Mouse (Mus musculus): ENCODE measurements around the gene Ehbp1. TPM values are rescaled to one million over a fixed set of nuclear protein-coding genes. Genes with fewer than 3 reads are reported as not detected.

The Ehbp1 gene
- total RNA-seq, 2 experiments from 2014 or later: 11.5 to 12.7 TPM

DNA sequence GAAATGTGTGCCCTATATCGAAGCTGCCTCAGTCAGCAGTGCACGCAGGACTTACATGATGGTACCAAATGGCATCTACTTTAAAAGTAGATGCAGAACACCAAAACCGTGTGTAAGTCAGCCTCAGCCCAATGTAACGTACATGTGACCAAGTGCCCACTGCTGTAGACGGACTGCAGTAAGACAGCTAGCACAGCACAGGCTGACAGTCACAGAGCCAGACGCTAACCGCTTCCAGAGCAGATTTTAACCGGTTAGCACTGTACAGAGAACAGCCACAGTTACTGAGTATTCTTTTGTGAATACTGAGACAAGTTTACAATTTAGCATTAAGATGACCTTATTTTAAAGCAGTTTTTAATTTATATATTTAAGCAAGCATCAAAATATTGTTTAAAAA, 141.0 kb downstream of the Ehbp1 start:
- no peak for DNase-seq
- intact Hi-C loops (cut with DNase I): loop anchor here (5.0 to 10.0 kb wide), 2 partner anchors 199 to 546 kb away; partner anchors contain the start of gene Otx1

DNA sequence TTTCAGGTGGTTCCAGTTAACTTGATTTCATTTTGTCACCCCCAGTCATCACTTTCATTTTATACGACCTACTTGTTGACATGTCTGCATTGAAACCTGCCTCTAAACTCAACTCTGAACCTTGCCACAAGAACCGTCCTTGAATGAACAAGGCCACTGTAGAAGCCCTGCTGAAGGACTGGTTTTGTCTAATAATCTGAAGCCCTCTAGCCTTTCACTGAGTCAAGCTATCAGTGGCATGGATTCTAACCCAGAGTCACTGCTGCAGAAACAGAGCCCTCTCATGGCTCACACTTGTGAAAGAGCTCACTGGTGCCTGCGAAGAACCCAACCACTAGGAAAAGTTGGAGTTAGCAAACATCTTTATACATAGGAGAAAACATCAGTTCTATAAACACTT, 142.2 kb downstream of the Ehbp1 start:
- no peak for DNase-seq
- intact Hi-C loops (cut with DNase I): loop anchor here (5.0 to 10.0 kb wide), 2 partner anchors 198 to 545 kb away; partner anchors contain the start of gene Otx1

DNA sequence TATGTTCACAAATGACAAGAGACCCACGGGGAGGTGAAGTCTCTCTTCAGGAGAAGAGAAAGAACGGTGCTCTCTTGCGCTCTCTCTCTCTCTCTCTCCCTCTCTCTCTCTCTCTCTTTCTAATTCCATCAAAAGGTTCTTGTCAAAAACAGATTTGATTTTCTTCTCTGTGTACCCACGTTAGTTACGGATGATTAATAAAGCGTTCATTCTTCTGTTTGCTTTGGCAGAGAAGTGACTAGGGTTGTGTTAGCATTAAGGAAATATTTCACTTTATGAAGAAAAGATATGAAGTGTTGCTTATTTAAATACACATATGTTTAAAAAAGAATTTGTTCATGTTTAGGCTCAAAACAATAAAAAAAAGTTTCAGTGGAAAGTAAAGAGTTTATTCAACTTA, 143.7 kb downstream of the Ehbp1 start:
- intact Hi-C loops (cut with DNase I): no loop called here
- no peak for DNase-seq

DNA sequence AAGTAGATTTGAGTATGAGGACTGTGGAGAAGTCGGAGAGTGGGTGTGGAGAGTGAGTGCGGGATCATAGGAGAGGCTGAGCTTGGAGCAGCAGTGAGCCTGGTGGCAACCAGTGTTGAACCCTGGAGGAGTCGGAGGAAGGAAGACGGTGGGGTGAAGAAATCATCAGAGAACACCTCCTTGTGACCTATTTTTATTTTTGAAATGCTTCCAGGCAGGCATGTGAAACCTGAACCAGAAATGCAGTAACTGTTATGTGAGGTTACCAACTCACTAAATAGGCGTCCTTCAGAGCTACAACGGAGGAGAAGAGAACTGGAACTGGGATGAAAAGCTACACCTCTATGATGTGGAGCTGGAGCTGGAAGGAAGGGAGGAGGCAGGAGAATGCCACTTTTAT, 144.2 kb downstream of the Ehbp1 start:
- intact Hi-C loops (cut with DNase I): no loop called here
- no peak for DNase-seq

DNA sequence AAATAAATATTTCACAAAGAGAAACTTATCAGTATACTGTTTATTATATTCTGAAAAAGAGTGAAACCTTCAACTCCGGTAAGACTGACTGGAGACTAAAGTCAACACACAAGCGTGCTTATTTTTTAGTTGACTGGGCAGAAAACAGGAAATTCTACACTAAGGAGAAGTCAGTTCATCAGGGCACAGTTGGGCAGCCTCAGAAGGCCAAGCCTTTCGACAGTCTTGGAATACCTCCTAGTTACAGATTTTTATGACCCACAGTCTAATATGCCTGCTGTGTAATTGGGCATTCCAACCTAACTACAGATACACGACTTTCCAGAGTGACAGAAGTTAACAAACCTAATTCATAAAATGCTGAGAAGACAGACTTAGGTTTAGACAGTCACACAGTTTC, 145.3 kb downstream of the Ehbp1 start:
- no peak for DNase-seq
- intact Hi-C loops (cut with DNase I): no loop called here

DNA sequence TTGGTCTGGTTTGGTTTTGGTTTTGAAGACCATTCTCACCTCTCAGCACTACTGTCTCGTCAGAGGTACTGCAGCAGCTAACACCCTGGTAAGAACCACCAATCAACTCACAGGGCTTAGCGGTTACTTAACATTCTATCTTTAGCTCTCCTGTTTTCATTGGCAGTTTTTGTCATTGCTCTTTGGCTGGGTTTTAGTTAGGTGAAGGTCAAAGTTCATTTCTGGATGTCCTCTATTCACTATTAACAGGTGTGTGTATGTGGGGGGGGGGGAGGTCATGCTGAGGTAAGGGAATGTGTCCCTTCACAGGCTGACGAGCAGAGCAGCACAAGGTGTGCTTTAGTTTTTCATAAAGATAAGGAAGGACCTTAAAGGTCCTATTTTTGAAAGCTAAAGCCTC, 147.5 kb downstream of the Ehbp1 start:
- intact Hi-C loops (cut with DNase I): no loop called here
- no peak for DNase-seq

DNA sequence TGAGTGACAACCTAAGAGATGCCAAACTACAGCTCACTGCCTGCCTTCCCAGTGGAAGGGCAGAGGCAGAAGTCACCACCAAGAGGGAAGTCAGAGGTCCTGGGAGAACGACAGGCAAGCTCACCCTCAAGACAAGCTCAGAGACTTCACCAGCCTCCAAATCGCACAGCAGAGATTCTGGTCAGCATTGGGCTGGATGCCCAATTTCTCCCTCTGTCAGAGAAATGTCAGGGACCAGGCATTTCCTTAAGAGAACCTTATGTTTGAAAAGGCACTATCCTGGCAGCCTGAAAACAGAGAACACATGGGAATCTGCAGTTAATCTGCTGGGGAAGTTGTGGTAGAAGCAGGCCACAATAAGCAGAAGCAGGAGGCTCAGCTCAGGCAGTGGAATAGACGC, 151.5 kb downstream of the Ehbp1 start:
- intact Hi-C loops (cut with DNase I): no loop called here
- DNase-seq: no peak

DNA sequence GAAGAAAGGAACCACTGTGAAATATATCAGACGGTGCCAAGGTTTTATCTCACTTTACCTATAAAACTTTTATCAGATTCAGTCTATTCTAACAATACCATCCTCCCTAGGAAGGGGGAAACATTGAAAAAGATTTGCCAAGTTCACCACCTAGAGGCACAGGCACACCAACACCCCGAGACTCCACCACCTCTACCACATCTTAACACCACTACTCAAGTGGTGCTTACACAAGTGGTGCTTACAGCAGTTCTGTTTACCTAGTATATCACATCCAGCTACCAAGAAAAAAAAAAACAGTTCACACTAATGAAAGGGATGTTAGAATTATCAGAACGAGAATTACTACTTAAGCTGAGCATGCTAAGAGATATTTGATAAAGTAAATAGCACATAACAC, 152.1 kb downstream of the Ehbp1 start:
- intact Hi-C loops (cut with DNase I): no loop called here
- DNase-seq: no peak

DNA sequence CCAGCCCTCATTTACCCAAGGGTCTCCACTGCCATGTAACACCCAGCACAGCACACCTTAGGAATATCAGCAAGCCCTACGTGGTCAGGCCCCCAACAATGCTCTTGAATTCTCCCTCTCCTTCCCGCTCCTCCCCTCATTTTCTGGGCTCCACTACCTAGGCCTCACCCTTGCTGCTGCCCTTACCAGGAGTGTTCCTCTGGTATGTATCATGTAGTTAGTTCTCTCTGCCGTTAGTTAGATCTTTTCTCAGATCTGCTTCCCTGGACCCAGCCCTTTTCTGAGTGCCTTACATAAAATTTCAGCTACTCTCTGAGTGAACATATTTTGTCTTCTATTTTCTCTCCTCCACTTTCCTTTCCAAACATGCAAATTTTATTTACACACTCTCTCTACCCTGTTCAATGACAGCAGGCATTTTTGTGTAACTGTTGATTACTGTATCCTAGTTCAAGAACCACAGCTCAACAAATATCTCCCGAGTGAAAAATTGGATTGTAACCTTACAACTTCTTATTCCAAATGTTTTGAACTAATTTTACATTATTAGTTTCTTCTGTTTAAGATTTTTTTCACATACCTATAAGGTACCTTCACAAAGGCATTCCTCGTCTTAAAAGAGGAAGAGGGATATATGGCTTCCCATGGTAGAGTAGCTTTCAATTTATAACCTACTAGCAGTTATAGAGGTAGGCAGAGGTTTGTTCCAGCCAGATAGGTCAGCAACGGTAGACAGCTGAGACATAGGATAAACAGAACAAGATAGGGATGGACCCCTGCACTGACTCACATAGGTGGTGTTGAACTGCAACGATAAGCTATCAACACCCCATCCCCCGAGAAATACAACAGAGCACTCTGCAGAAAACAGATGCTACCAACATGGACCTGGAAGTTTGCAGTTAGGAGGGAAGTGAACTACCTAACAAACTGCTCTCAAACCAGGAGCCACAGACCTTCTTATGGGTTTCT, 160.3 kb downstream of the Ehbp1 start:
- no peak for DNase-seq

DNA sequence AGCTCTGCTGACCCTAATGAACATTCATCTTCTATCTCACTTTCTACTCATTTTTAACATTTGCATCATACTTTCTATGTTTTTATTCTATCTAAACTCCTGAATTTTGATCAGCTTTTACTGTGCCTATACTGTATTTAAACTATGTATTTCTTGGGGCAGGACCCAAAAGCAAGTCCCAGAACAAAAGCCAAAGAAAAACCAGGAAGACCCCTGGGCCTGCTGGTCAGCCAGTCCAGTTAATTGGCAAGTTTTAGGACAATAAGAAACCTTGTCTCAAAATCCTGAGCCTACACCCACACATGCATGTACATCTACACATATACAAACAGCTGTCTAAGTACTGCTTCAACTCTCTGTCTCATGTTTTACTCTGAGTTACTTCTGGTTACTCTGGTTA, 161.9 kb downstream of the Ehbp1 start:
- no peak for DNase-seq
- intact Hi-C loops (cut with DNase I): no loop called here

More for the DNA sequence above, 160.3 kb downstream of the Ehbp1 start:
- intact Hi-C loops (cut with DNase I): no loop called here

DNA sequence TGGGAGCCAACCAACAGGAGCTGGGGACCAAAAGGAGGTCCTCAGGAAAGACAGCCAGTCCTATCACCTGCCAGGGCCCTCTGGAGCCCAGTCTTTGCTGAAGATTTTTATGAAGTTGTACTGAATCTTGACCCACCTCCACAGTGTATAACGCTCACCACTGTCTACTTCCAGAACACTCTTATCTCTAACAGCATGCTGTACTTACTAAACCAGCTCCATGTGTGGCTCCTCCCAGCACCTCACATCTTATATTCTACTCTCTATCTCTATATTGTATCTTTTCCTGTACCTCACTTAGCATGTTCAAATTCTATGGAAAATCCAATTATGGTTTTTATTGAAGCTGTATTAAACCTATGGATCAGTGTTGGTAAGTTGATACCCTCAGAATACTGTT, 163.5 kb downstream of the Ehbp1 start:
- no peak for DNase-seq
- intact Hi-C loops (cut with DNase I): no loop called here

DNA sequence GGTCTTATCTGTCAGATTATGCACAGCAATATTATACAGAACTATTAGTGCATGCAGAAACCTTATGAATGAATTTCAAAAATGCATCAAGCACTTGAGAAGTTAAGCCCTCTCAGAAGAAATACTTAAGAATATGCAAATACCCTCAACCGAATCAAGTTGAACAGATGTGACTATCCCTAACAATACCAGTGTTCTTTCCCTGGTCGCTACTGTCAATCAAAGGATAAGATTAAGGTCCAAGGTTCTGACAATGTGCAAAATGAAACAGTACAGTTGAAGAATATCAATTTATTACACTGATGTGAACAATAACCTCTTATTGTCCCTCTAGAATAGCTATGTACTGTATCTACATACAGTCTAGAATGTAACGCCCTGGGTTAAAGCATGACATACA, 167.8 kb downstream of the Ehbp1 start:
- intact Hi-C loops (cut with DNase I): no loop called here
- DNase-seq: no peak

DNA sequence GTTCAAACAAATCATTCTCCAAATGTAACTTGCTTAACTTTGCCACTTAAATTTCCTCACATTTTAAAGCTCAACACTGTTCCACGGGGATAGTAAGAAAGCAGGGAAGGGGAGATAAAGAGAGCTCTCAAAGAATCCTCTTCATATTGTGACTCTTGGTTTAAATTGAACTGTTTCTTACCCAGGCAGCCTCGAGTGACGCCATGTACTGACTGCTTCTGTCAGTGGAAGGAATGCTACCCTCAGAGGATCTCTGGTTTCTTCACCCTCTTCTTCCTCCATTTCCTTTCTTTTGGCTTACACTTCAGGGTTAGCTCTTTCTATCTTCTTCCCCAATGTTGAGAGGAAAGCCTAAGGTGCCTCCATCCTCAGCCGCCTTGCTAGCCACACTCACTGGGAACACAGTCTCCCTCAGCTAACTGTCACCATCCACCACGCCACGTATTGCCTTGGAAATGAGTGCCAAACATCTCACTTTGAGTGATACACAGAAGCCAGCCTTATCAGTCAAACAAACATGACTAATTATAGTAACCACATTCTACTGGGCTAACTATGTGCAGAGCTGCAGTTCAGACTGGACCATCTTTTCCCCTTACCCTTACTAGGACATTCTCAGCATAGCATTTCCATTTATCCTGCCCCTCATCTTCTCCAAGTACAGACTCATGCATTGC, 171.0 kb downstream of the Ehbp1 start:
- no peak for DNase-seq
- intact Hi-C loops (cut with DNase I): no loop called here

DNA sequence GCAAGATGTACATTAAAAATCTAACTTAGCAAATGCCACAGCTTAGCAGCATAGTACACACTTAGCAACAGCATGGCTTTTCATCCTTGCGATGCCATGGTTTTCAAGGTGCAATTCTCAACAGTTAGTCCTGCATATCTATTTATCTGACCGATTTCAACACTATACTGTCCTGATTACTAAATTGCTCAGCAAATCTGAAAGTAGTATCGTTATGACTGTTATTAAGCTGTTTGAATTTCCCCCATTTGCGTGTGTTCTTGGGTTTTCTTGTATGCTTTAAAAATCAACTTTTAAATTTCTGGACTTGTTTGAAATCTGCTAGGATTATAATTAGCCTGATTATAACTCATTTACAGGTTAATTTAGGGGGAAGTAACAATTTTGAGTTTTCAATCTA, 184.2 kb downstream of the Ehbp1 start:
- intact Hi-C loops (cut with DNase I): no loop called here
- no peak for DNase-seq

DNA sequence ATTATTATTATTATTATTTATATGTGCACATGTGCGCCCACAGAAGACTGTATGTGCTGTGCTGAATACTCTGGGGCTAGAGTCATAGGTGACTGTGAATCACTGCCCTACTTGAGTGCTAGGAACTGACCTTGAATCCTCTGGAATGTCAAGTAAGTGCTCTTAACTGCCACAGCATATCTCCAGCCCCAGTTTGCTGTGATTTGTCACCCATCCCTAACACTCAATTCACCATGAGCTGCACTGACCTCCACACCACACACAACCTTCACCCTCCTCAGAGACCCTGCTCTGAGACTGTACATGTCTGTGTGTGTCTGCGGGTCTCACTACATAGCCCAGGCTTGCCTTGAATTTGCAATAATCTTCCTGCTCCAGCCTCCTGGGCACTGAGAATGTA, 185.9 kb downstream of the Ehbp1 start:
- intact Hi-C loops (cut with DNase I): no loop called here

DNA sequence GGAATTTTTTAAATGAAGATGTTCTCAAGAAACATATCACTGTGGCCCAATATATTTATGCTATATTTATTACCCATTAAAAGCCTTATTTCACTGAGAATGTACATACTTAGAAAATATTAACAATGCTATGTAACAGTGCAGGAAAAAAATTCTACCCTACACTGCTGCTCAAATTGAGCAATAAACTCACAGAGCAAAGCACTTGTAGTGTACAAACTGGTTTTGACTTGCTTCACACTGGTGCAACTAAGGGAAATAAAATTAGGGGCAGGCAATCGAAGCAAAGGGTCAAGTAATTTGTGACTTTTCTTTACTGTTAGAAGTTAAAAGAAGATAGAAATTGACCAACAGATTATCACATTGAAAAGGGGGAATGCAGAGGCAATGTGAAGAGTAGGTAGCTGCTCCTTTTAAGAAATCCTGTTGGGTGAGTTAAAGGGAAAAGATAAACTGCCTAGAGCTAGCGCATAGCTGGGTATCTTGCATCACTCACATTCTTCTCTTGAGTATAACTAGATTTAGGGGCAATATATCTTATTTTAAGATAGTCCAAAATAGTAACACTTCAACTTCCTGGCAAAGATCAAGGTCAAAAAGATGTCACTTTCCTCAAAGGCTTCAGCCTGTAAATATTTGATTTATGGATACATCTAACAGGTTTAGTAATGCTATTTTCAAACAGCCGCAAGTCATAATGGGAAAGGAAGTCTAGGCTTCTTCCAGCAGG, 186.6 kb downstream of the Ehbp1 start:
- intact Hi-C loops (cut with DNase I): no loop called here
- no peak for DNase-seq

More for the DNA sequence above, 185.9 kb downstream of the Ehbp1 start:
- DNase-seq: no peak

DNA sequence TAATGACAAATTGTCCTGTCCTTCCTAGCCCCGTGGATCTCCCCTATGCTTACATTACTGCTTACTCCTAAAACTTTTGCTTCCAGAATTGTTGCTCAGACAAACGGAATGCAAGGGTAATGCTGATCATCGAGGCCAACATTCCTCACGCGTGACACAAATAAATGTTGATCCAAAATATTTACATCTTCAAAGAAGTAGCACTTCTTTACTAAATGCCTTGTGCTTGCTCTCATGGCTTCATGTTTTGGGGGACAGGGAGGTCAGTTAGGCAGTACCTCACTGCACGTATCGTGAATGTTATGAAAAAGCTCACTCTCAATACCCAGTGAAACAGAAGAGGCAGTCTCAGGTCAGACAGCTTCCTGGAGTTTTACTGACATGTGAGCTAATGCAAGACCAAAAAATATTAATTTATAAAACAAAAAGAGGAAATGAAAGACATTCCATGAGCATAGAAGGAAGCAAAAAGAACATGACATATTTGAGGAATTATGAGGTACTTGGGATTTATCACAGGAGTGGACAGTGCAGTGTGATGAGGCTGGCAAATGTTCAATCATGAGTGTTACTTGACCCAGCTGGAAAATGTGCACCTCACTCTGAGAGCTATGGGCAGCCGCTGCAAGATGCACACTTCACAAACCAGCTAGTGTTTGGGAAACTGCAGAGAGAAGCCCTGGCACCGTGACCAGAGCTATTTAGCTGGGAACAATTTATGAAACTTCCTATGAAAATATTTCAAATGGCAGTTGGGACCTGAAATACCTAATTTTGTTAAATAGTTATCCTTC, 187.4 kb downstream of the Ehbp1 start:
- intact Hi-C loops (cut with DNase I): no loop called here
- DNase-seq: no peak

DNA sequence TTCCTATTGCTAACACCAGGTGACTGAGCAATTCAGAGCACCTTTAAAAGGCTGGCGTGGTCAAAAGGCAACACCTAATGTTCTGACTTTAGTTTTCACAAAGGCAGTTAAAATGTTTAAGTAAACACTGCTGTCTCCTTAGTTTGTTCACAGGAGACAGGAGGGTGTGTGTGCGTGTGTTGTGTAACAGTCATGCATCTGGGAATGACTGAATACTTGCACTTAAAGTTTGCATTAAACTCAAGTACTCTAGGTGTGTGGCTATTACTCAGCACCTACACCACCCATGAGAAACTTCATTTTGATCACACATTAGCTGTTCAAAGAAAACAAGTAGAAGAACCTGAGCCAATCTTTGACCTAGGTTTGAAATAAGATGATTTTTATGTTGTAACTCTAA, 201.4 kb downstream of the Ehbp1 start:
- DNase-seq: no peak
- intact Hi-C loops (cut with DNase I): no loop called here

DNA sequence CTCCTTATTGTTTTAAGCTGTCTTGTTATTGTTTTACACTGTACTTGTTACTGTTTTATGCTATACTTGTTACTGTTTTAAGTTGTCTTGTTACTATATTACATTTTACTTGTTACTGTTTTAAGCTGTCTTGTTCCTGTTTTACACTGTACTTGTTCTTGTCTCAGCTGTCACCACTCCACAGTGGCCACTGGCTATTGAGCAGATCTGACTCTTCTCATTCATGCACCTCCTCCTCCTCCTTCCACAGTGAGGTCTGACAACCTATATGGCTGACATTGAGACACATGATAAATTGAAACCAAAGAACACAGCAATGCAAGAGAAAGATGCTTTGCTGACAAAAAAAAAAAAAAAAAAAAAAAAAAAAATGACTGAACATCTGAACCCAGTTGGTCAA, 203.6 kb downstream of the Ehbp1 start:
- intact Hi-C loops (cut with DNase I): no loop called here

DNA sequence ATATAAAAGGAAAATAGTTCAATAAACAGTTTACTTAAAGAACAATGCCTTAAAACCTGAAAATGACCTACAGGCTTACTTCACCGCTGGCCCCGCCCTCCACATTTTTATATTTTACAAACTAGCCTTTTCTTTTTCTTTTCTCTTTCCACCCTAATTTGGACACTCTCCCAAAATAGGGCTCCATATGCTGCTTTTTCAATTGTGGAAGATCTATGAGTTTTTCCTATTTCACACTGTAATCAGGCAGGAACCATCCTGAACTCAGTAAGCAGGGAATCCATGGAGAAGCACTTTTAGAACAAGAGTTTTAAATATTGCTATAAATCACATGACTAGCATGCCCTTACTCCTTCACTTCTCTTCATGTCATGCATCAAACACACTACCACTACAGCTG, 216.9 kb downstream of the Ehbp1 start:
- intact Hi-C loops (cut with DNase I): no loop called here
- no peak for DNase-seq

More for the DNA sequence above, 203.6 kb downstream of the Ehbp1 start:
- DNase-seq: no peak
